Mouse (Mus musculus): Measurements from ENCODE around the gene Nipal4. TPM values are rescaled to one million over a fixed set of nuclear protein-coding genes. Genes with fewer than 3 reads are reported as not detected.
A peak's percentile ranks its signal among the peaks of the same experiment; 100 is the strongest.

The Nipal4 gene
- total RNA-seq (2021), result 1 to 10 TPM; 1.2 to 1.4 TPM
- long read RNA-seq, experiment 1, partial matches to known transcripts, result 0 of 1 reads
- long read RNA-seq, experiment 1, other reads (novel, unspliced or antisense), result 0 of 1 reads
- long read RNA-seq, experiment 2, transcript Nipal4-201 (6 exons, 3,444 nt), result major isoform, 5 of 5 reads
- long read RNA-seq, experiment 2, partial matches to known transcripts, result 0 of 5 reads
- long read RNA-seq, experiment 2, other reads (novel, unspliced or antisense), result 0 of 5 reads

DNA sequence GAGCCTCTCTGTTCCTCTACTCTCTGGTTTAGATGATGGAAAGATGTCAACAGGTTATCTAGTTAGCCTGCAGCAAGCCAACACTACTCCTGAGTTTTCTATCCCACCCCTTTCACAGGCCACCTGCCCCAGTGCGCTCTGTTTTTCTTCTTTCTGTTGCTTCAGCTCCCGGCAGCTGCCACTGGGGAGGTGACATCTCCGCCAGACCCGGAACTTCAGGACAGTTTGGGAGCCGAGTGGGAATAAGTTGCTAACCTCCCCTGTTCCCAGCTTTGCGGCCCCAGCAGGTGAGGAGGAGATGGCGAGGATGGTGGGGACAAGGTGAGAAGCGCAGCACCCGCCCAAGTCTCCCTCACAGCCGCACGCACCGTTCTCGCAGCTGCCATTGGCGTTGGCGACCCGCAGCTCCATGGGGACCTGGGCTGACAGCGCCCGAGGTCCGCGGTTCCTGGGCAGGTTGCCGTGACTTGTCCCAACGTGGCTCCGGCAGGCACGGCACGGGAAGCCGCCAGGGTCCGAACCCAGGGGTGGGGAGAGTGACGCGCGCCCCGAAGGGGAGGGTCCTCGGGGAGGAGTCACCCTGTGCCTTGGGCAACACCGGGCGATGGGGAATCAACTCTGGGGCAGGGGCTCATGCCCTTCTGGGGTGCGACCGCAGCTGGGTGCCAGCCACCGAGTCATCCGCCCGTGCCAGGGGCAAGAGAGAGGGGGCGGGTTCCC, at the start of gene Nipal4:
Gene Nipal4 (minus strand): TSS at position 643 of the 720 bp plus-strand sequence.
- H3K27ac ChIP-seq, result peak within 1 kb of the TSS; percentile 50; the same call in 1 of the 2 replicates
- TF ChIP-seq CTCF (IDR thresholded peaks at IDR 0.05), result no peak
- H3K4me3 ChIP-seq, result peak within 1 kb of the TSS; percentile 47
- intact Hi-C loops (cut with DNase I), result no loop called here
- peak in 1 of 2 experiments; percentile 19 for DNase-seq (ENCODE audit: extremely low spot score in 1 of 2, low spot score in 2 of 2)

DNA sequence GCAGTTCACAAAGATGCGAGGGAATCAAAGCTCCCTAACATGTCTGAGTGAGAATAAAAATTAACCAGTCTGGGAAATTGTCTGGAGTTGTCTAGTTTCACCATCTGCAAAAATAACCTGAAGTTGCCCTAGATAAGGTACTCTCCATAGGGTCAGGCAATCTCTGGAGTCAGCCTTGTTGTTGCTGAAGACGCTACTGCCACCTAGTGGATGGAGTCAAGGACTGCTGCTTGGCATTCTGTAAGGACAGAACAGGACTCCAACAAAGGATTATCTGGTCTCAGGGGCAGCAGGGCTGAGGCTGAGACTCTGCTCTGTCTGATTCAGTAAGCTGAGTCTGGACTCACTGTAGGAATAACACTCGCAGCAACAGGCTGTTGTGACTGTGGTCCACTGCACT, 49.0 kb upstream of the Nipal4 start:
- peak; percentile 94 for TF ChIP-seq CTCF (IDR thresholded peaks at IDR 0.05)
- no peak overlapping the region for H3K4me3 ChIP-seq
- no peak for DNase-seq (ENCODE audit: extremely low spot score in 1 of 2, low spot score in 2 of 2)
- intact Hi-C loops (cut with DNase I), result loop anchor here (1.0 to 10.0 kb wide), 3 partner anchors 163 to 1631 kb away; partner anchors contain the start of genes Gm12166 and Lsm11
- peak overlapping the region; percentile 63 for H3K27ac ChIP-seq

DNA sequence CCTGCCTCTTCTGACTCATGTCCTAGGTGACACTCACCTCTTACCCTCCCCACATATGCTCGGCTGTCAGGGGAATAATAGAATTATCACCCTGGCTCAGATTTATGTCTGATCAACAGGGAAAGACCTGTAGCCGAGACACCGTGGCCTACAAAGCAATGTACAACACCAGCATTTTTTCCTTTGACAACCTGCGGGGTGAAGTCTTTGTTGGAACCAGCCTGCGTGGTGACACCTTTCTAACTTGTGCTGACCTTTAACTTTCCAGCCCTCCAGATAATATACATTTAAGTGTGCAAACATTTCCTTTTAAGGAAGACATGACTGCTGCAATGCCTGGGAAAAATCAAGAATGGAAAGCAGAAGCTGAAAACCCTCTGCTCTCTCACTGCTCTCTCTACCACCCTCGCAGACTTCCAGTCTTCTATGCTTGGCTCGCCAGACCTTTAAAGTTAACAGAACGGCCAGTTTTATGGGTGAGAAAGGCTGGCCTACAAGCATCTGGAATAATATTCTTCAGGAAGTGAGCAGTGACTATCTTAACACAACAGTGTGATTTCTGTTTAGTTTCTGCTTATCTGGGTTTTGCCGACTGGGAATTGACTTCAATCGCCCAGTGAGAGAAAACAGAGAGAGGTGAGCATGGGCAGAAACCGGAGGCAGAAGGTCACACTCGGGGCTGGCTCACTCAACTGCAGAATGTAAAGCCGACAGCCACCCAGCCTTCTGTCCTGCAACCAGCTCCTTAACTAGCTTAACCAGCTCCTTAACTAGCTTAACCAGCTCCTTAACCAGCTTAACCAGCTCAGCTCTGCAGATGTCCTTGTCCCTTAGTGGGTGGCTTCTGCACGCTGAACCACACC, 48.3 kb upstream of the Nipal4 start:
- Histone ChIP-seq H3K4me3 (no peak overlapping the region), H3K27ac (peak overlapping the region; percentile 63)
- intact Hi-C loops (cut with DNase I), result loop anchor here (1.0 to 10.0 kb wide), 3 partner anchors 162 to 1630 kb away; partner anchors contain the start of genes Gm12166 and Lsm11
- no peak for DNase-seq (ENCODE audit: extremely low spot score in 1 of 2, low spot score in 2 of 2)
- no peak for TF ChIP-seq CTCF (IDR thresholded peaks at IDR 0.05)

DNA sequence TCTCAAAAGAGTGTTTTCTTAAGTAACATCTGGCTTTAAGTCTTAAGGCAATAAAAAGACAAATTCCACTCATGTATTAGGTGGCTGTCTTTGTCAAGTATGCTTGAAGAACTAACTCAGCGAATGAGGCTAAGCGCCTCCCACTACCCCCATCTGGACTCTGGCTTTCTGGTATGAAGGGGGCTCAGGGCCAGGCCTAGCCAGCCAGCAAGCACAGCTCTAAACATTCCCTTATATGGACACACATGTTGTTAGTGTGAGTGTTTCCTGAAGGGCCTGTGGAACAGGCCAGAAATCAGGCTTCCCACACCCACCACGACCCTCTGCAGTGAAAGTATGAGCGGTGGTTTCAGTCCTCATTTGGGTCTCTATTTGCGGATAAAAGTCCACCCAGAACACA, 47.5 kb upstream of the Nipal4 start:
- Histone ChIP-seq H3K27ac (peak overlapping the region; percentile 20; the same call in 1 of the 2 replicates), H3K4me3 (no peak overlapping the region)
- intact Hi-C loops (cut with DNase I), result loop anchor here (2.0 to 10.0 kb wide), 2 partner anchors 161 to 1629 kb away; partner anchors contain the start of gene Gm12166
- no peak for DNase-seq (ENCODE audit: extremely low spot score in 1 of 2, low spot score in 2 of 2)
- TF ChIP-seq CTCF (IDR thresholded peaks at IDR 0.05), result no peak

DNA sequence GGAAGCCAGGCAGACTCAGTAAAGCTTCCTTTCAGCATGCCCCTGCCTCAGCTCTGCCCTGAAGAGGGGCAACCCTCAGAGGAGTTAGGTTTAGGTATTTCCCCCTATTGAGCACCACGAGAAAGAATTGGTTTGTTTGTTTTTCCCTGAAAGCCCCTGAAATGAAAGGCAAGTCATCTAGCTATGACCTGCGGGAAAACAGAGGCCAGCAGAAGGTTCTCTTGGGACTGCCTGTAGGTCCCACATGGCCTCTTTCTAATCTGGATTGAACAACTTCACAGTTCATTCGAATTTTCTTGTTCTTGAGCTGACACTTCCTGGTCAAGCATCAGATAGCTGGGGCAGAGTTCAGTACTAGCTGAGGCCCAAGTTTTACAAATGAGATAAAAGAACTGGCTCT, 45.5 kb upstream of the Nipal4 start:
- H3K27ac ChIP-seq, result no peak overlapping the region
- intact Hi-C loops (cut with DNase I), result loop anchor here (10.0 kb wide), 1 partner anchor 1627 kb away; no protein-coding TSS in a partner anchor
- no peak overlapping the region for H3K4me3 ChIP-seq
- TF ChIP-seq CTCF (IDR thresholded peaks at IDR 0.05), result no peak
- DNase-seq (ENCODE audit: extremely low spot score in 1 of 2, low spot score in 2 of 2), result no peak

DNA sequence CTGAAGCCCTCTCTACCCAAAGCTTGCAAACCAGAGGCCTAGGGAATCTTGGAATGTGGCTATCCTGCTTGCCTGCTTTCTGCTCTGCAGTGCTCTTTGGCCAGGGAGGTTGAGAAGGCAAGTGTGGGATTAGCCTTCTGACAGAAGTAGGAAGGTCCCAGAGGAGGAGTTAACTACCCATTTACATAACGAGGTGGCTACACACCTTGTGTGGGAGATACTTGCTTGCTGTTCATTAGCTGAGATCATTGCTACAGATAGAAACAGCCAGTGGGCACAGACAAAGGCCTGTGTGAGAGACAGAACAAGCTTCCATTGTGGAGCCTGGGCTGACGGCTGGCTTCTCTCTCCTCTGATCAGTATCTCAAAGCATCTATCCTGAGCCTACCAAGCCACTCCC, 43.6 kb upstream of the Nipal4 start:
- intact Hi-C loops (cut with DNase I), result loop anchor here (10.0 kb wide), 1 partner anchor 1625 kb away; no protein-coding TSS in a partner anchor
- no peak for TF ChIP-seq CTCF (IDR thresholded peaks at IDR 0.05)
- H3K27ac ChIP-seq, result peak overlapping the region; percentile 59
- DNase-seq (ENCODE audit: extremely low spot score in 1 of 2, low spot score in 2 of 2), result no peak
- H3K4me3 ChIP-seq, result no peak overlapping the region

DNA sequence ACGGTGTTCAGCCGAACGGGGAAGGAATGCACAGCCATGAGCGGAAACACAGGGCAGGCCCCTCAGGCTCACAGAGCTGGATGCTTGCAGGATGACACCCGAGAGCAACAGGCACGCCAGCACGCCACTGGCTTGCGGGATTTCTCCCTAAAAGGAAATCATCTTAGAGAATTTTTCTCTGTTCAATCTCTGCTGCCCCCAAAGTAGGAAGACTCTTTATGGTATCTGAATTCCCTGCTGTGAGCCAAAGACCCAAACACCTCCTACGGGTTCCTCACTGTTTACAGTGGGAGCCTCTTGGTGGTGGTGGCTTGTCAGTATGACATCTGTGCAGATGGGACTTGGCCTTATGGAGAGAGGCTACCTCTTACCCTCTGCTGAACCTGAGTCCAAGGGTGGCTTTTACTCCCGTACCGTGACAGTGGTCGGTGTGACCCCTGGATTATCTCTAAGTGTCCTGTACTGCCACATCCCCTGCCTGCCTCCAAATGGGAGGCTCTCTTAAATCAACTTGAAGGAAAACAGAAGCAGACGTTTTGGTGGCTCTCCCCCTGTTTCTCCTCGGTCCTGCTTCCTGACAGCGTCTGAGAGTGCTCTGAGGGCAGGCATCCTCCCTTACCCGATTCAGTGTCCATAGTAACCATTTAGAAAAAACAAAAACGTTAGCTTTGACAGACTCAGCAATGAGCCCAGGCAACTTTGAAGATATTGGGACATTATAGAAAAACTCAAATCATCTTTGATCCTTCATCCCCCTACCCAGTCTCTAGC, 39.5 kb upstream of the Nipal4 start:
- H3K27ac ChIP-seq, result peak overlapping the region; percentile 6; the same call in 1 of the 2 replicates
- intact Hi-C loops (cut with DNase I), result no loop called here
- H3K4me3 ChIP-seq, result no peak overlapping the region
- DNase-seq (ENCODE audit: extremely low spot score in 1 of 2, low spot score in 2 of 2), result no peak
- TF ChIP-seq CTCF (IDR thresholded peaks at IDR 0.05), result no peak

DNA sequence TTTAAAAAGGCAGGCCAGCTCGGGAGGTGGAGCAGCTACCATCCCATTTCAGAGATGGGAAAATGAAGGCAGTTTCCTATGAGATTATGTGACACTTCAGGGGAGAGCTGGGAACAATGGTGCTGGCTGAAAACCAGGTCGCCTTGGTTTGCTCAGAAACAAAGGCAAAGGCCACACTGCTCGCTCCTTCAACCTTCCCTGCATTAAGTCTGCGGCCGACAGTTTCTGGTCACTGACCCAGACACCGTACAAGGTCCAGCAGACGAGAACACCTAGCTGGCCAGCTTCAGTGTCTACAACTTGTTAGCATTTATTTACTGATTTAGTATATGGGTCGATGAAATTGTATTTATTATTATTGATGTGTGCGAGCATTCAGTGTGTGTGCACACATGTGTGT, 38.5 kb upstream of the Nipal4 start:
- intact Hi-C loops (cut with DNase I), result loop anchor here (5.0 kb wide), 2 partner anchors 68 to 228 kb away; no protein-coding TSS in a partner anchor
- TF ChIP-seq CTCF (IDR thresholded peaks at IDR 0.05), result no peak
- H3K4me3 ChIP-seq, result no peak overlapping the region
- no peak overlapping the region for H3K27ac ChIP-seq
- DNase-seq (ENCODE audit: extremely low spot score in 1 of 2, low spot score in 2 of 2), result no peak

DNA sequence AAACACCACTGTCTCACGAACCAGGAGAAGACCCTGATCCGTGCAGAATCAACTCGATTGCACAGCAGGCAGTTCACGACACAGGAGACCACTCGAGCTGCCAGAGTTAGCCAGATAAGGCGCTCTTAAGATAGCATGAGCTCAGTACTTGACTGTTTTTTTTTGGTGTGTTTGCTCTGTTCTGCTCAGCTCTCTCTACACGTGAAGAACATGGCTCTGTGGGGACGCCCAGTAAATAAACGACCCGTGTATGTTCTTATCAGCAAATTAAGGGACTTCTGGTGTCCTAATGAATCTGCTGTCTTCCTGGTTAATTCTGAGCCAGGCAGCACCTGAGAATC, 36.2 kb upstream of the Nipal4 start:
- peak overlapping the region; percentile 78 for H3K27ac ChIP-seq
- intact Hi-C loops (cut with DNase I), result loop anchor here (5.0 kb wide), 2 partner anchors 65 to 225 kb away; no protein-coding TSS in a partner anchor
- TF ChIP-seq CTCF (IDR thresholded peaks at IDR 0.05), result no peak
- DNase-seq (ENCODE audit: extremely low spot score in 1 of 2, low spot score in 2 of 2), result no peak
- no peak overlapping the region for H3K4me3 ChIP-seq

DNA sequence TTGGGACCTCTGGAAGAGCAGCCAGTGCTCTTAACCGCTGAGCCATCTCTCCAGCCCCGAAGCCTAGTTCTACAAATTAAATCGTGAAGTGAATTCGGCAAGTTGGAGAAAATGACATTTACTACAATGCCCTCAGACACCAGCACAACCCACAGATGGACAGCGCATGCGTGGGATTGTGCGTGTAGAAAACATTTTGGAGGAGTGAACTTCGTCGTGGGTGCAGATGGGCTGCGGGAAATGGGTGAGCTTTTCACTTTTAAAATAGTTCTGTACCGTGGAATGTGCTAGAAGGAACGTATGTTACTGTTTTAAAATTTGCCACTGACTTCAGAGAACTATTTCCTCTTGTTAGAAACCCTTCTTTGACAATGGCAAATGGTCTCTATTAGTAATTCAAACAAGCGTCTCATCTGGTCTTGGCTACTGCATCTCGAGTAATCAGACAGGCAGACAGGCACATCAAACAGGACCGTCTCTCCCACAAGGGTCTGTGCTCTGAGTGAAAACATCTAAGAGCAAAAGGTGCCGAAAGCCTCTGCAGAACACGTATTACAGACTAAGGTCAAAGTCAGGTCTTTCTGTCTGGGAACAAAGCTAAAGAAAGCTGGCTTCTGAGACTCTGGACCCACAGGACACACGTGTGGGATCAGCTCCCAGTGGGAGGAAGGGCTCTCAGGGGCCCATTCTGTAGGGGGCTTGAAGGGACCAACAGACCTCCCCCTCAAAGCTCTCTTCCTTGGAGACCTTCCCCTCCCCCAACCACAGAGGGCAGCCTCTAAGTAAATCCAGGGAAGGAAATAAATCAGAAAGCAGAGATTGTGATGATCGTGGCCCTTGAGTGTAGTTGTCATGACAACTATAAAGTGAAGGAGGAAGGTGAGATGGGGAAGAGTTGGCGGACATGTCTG, 35.6 kb upstream of the Nipal4 start:
- DNase-seq (ENCODE audit: extremely low spot score in 1 of 2, low spot score in 2 of 2), result peak; percentile 51 to 72
- intact Hi-C loops (cut with DNase I), result loop anchor here (5.0 kb wide), 2 partner anchors 65 to 225 kb away; no protein-coding TSS in a partner anchor
- H3K27ac ChIP-seq, result peak overlapping the region; percentile 78
- TF ChIP-seq CTCF (IDR thresholded peaks at IDR 0.05), result no peak
- H3K4me3 ChIP-seq, result no peak overlapping the region
